Mouse (Mus musculus): ENCODE data around the gene Fam102a. TPM values are rescaled to one million over a fixed set of nuclear protein-coding genes. Genes with fewer than 3 reads are reported as not detected.

The Fam102a gene
- polyA plus RNA-seq, 1 experiment from 2014 or later: 5.9 TPM

DNA sequence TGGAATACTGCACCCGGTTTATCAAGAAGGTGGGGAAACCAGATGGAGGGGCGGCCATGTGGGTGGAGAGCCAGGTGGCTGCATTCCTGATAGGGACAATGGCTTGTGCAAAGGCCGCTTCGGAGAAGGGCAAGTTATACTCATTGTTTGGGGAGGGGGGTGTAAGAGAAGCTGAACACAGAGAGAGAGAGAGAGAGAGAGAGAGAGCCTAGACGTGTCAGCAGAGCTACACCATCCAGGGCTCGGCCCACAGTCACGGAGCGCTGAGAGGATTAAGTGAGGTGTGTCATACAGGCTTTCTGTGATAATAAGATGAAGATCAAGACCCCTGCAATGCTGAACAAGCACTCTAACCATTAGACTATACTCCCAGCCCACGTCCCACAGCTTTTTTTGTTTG, 27.2 kb upstream of the Fam102a start:
- no peak overlapping the region for H3K9ac ChIP-seq (ENCODE audit: low read depth, low read length)
- no peak for ATAC-seq
- H3K4me2 ChIP-seq (ENCODE audit: low read length): no peak overlapping the region
- no peaks in the 10 kb centered on the region for H3K36me3 ChIP-seq (ENCODE audit: control insufficient read depth, insufficient read depth, low read length)
- no peak overlapping the region for H3K4me3 ChIP-seq (ENCODE audit: low read depth, low read length)
- WGBS: 61% methylated on average over 9 of the region's 9 CpGs
- no peaks in the 10 kb centered on the region for H3K9me3 ChIP-seq (replicated peaks; ENCODE audit: control insufficient read depth, low read length, poor library complexity, severe bottlenecking)
- H3K27ac ChIP-seq (ENCODE audit: low read length): no peak overlapping the region
- no peaks in the 10 kb centered on the region for H3K27me3 ChIP-seq (ENCODE audit: control insufficient read depth, insufficient read depth, low read depth, low read length)
- H3K4me1 ChIP-seq (ENCODE audit: control insufficient read depth, insufficient read depth, low read length): no peaks in the 10 kb centered on the region

GRCm38 (mm10) chr2:32509287-32509686, 25.8 kb upstream of the Fam102a start:
- Histone ChIP-seq H3K36me3 (ENCODE audit: control insufficient read depth, insufficient read depth, low read length) (no peaks in the 10 kb centered on the region), H3K4me3 (ENCODE audit: low read depth, low read length) (no peak overlapping the region), H3K27ac (ENCODE audit: low read length) (no peak overlapping the region), H3K4me2 (ENCODE audit: low read length) (no peak overlapping the region), H3K27me3 (ENCODE audit: control insufficient read depth, insufficient read depth, low read depth, low read length) (no peaks in the 10 kb centered on the region), H3K4me1 (ENCODE audit: control insufficient read depth, insufficient read depth, low read length) (no peaks in the 10 kb centered on the region), H3K9ac (ENCODE audit: low read depth, low read length) (no peak overlapping the region), H3K9me3 (replicated peaks; ENCODE audit: control insufficient read depth, low read length, poor library complexity, severe bottlenecking) (no peaks in the 10 kb centered on the region)
- no peak for ATAC-seq
- WGBS: 48% methylated on average over 4 of the region's 4 CpGs

DNA sequence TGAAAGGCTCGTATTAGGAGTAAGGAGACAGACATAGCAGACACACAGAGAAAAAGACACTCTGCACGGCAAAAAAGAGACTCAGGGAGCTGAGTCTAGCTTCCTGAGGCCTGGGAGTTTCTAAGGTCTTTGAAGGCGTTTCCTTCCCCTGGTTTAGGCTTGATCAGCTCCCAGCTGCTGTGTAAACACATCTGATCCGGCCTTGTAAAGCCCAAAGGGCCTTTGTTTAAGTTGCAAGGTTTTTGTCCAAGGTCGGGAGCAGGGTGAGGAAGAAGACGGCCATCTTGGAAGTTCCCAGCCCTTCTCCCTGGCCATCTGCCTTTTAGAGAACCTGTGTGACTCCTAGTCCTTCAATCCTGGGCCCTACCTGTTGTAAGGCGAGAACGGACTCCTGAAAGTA, 25.2 kb upstream of the Fam102a start:
- Histone ChIP-seq H3K27ac (ENCODE audit: low read length) (no peak overlapping the region), H3K9ac (ENCODE audit: low read depth, low read length) (no peak overlapping the region), H3K4me2 (ENCODE audit: low read length) (no peak overlapping the region), H3K27me3 (ENCODE audit: control insufficient read depth, insufficient read depth, low read depth, low read length) (no peaks in the 10 kb centered on the region), H3K36me3 (ENCODE audit: control insufficient read depth, insufficient read depth, low read length) (no peaks in the 10 kb centered on the region), H3K9me3 (replicated peaks; ENCODE audit: control insufficient read depth, low read length, poor library complexity, severe bottlenecking) (no peaks in the 10 kb centered on the region), H3K4me3 (ENCODE audit: low read depth, low read length) (no peak overlapping the region), H3K4me1 (ENCODE audit: control insufficient read depth, insufficient read depth, low read length) (no peaks in the 10 kb centered on the region)
- no peak for ATAC-seq
- WGBS: 56% methylated on average over 8 of the region's 8 CpGs

DNA sequence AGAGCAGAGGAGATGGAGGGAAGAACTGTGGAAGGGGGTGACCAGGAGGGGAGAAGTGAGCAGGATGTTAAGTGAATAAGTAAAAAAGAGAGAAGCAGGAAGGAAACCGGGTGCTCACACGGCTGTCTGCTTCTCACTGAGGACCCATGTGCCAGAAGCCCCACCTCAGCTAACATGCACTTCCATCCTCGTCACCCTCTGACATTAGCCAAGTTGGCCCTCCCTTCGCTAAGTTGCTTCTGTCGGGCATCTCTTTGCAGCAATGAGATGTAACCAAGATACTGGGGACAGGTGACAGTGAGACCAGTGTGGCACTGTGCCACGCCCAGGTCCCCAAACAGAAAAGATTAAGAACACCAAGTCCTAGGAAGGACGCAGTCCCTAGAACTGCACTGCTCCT, 22.5 kb upstream of the Fam102a start:
- no peaks in the 10 kb centered on the region for H3K27me3 ChIP-seq (ENCODE audit: control insufficient read depth, insufficient read depth, low read depth, low read length)
- no peak overlapping the region for H3K4me2 ChIP-seq (ENCODE audit: low read length)
- 83% methylated on average over 7 of the region's 7 CpGs for WGBS
- H3K36me3 ChIP-seq (ENCODE audit: control insufficient read depth, insufficient read depth, low read length): no peaks in the 10 kb centered on the region
- no peaks in the 10 kb centered on the region for H3K4me1 ChIP-seq (ENCODE audit: control insufficient read depth, insufficient read depth, low read length)
- H3K9me3 ChIP-seq (replicated peaks; ENCODE audit: control insufficient read depth, low read length, poor library complexity, severe bottlenecking): no peaks in the 10 kb centered on the region
- no peak for ATAC-seq
- H3K4me3 ChIP-seq (ENCODE audit: low read depth, low read length): no peak overlapping the region
- H3K27ac ChIP-seq (ENCODE audit: low read length): no peak overlapping the region
- H3K9ac ChIP-seq (ENCODE audit: low read depth, low read length): no peak overlapping the region

- no peak overlapping the region for H3K27ac ChIP-seq (ENCODE audit: low read length)
- no peak for ATAC-seq
- no peak overlapping the region for H3K9ac ChIP-seq (ENCODE audit: low read depth, low read length)
- no peaks in the 10 kb centered on the region for H3K27me3 ChIP-seq (ENCODE audit: control insufficient read depth, insufficient read depth, low read depth, low read length)
- no peaks in the 10 kb centered on the region for H3K9me3 ChIP-seq (replicated peaks; ENCODE audit: control insufficient read depth, low read length, poor library complexity, severe bottlenecking)
- no peak overlapping the region for H3K4me2 ChIP-seq (ENCODE audit: low read length)
- 62% methylated on average over 6 of the region's 6 CpGs for WGBS
- H3K4me3 ChIP-seq (ENCODE audit: low read depth, low read length): no peak overlapping the region
- no peaks in the 10 kb centered on the region for H3K36me3 ChIP-seq (ENCODE audit: control insufficient read depth, insufficient read depth, low read length)
- no peaks in the 10 kb centered on the region for H3K4me1 ChIP-seq (ENCODE audit: control insufficient read depth, insufficient read depth, low read length)
Measured at GRCm38 (mm10) chr2:32514335-32514734, 20.8 kb upstream of the Fam102a start.

DNA sequence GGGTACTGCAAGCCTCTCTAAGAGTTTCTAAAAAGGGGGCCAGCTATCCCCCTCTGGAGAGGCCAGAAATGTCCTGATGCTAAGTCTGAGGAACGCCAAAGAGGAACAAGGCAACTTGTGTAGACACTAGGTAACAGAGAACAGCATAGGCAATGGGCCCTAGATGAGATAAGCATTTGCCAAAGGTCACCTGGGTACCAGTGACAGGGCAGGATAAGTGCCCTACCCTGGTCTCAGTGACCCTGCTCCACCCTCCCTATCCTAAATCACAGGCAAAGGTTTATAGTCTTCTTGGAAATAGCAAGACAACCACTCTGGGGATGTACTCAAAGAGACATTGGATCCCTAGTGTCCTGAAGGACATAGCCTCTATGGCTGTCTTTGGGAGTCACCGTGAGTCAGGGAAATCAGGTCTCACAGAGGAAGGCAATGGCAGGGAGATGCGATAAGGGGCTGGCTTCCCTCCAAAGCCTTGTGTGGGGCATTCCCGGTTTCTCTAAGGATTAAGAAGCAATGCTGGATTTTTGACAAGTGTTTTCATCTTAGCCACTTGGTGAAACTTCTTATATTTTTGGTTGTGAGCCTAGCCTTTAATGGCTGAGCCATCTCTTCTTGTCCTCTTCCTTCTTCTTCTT, 17.8 kb upstream of the Fam102a start:
- no peaks in the 10 kb centered on the region for H3K9me3 ChIP-seq (replicated peaks; ENCODE audit: control insufficient read depth, low read length, poor library complexity, severe bottlenecking)
- no peak overlapping the region for H3K9ac ChIP-seq (ENCODE audit: low read depth, low read length)
- no peak overlapping the region for H3K4me2 ChIP-seq (ENCODE audit: low read length)
- H3K36me3 ChIP-seq (ENCODE audit: control insufficient read depth, insufficient read depth, low read length): no peaks in the 10 kb centered on the region
- H3K27ac ChIP-seq (ENCODE audit: low read length): no peak overlapping the region
- WGBS: 87% methylated on average over 4 of the region's 4 CpGs
- ATAC-seq: no peak
- no peak overlapping the region for H3K4me3 ChIP-seq (ENCODE audit: low read depth, low read length)
- no peaks in the 10 kb centered on the region for H3K27me3 ChIP-seq (ENCODE audit: control insufficient read depth, insufficient read depth, low read depth, low read length)
- no peaks in the 10 kb centered on the region for H3K4me1 ChIP-seq (ENCODE audit: control insufficient read depth, insufficient read depth, low read length)

DNA sequence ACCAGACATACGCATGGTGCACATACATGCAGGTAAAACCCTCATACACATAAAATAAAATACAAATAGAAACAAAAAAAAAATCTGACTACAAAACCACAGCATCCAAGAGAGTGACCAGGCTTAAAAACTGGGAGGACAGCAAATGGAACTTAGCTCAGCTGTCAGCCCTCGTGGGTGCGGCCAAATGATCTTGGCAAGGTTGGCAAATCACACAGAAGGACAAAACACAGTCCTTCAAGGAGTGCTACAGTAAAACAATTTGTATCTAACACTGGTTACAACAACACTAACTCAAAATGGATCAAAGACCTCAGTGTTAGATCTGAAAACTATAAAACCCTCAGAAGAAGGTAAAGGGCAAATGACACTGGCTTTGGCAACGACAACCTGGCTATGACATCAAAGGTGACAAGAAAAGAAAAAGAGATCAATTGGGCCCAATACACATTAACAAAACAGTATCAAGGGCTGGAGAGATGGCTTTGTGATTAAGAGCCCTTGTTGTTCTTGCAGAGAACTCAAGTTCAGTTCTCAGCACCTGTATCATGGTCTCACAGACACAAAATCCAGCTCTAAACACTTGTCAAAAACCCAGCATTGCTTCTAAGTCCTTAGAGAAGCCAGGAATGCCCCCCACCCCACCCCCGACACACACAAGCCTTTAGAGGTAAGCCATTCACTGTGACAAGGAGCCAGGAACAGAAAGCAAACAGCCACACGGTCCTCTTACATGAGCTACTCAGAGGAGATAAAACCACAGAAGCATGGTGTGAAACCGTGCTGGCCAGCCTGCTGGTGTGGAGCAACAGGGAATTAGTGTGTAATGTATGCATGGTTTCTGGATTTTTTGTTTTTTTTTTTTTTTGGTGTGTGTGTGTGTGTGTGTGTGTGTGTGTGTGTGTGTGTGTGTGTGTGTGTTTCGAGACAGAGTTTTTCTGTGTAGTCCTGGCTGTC, 14.8 kb upstream of the Fam102a start:
- 82% methylated on average over 8 of the region's 8 CpGs for WGBS
- Histone ChIP-seq H3K4me2 (ENCODE audit: low read length) (no peak overlapping the region), H3K9ac (ENCODE audit: low read depth, low read length) (no peak overlapping the region), H3K4me1 (ENCODE audit: control insufficient read depth, insufficient read depth, low read length) (no peaks in the 10 kb centered on the region), H3K4me3 (ENCODE audit: low read depth, low read length) (no peak overlapping the region), H3K36me3 (ENCODE audit: control insufficient read depth, insufficient read depth, low read length) (no peaks in the 10 kb centered on the region), H3K27ac (ENCODE audit: low read length) (no peak overlapping the region), H3K9me3 (replicated peaks; ENCODE audit: control insufficient read depth, low read length, poor library complexity, severe bottlenecking) (no peaks in the 10 kb centered on the region), H3K27me3 (ENCODE audit: control insufficient read depth, insufficient read depth, low read depth, low read length) (no peaks in the 10 kb centered on the region)
- ATAC-seq: no peak

GRCm38 (mm10) chr2:32524536-32525031, 10.5 kb upstream of the Fam102a start:
- Histone ChIP-seq H3K27ac (ENCODE audit: low read length) (no peak overlapping the region), H3K4me1 (ENCODE audit: control insufficient read depth, insufficient read depth, low read length) (no peaks in the 10 kb centered on the region), H3K4me3 (ENCODE audit: low read depth, low read length) (no peak overlapping the region), H3K9me3 (replicated peaks; ENCODE audit: control insufficient read depth, low read length, poor library complexity, severe bottlenecking) (no peaks in the 10 kb centered on the region), H3K4me2 (ENCODE audit: low read length) (no peak overlapping the region), H3K9ac (ENCODE audit: low read depth, low read length) (no peak overlapping the region), H3K27me3 (ENCODE audit: control insufficient read depth, insufficient read depth, low read depth, low read length) (no peaks in the 10 kb centered on the region), H3K36me3 (ENCODE audit: control insufficient read depth, insufficient read depth, low read length) (no peaks in the 10 kb centered on the region)
- ATAC-seq: no peak
- 89% methylated on average over 13 of the region's 13 CpGs for WGBS

GRCm38 (mm10) chr2:32525816-32526215, 9.3 kb upstream of the Fam102a start:
- no peak overlapping the region for H3K4me2 ChIP-seq (ENCODE audit: low read length)
- H3K4me1 ChIP-seq (ENCODE audit: control insufficient read depth, insufficient read depth, low read length): no peaks in the 10 kb centered on the region
- H3K36me3 ChIP-seq (ENCODE audit: control insufficient read depth, insufficient read depth, low read length): no peaks in the 10 kb centered on the region
- WGBS: 88% methylated on average over 12 of the region's 12 CpGs
- H3K9ac ChIP-seq (ENCODE audit: low read depth, low read length): no peak overlapping the region
- H3K27me3 ChIP-seq (ENCODE audit: control insufficient read depth, insufficient read depth, low read depth, low read length): no peaks in the 10 kb centered on the region
- no peak for ATAC-seq
- no peak overlapping the region for H3K4me3 ChIP-seq (ENCODE audit: low read depth, low read length)
- H3K27ac ChIP-seq (ENCODE audit: low read length): no peak overlapping the region
- H3K9me3 ChIP-seq (replicated peaks; ENCODE audit: control insufficient read depth, low read length, poor library complexity, severe bottlenecking): no peaks in the 10 kb centered on the region

Measured in midbrain, embryonic 16.5 days (tissue).